Mouse (Mus musculus) myocyte (in vitro differentiated cells): ENCODE results near the gene Irgm2. TPM values are rescaled to one million over a fixed set of nuclear protein-coding genes. Genes with fewer than 3 reads are reported as not detected.
"Not testable (repeated sequence)": the region's sequence is repeated elsewhere in the genome, so short reads cannot be mapped to it uniquely, and the experiment has no call there.

ENCODE experiments used
- H3K27me3 ChIP-seq: one replicate; pipeline ENCODE4 v1.6.1; 2011; ENCODE audit not compliant: control insufficient read depth, insufficient read depth, insufficient read length
- H3K36me3 ChIP-seq: one replicate; pipeline ENCODE4 v1.6.1; 2011; ENCODE audit not compliant: control insufficient read depth, insufficient read depth
- H3K4me2 ChIP-seq: one replicate; pipeline ENCODE4 v1.6.1; 2011; ENCODE audit warnings: low read depth, control low read depth
- H3K4me3 ChIP-seq: one replicate; pipeline ENCODE4 v1.5.1; 2011; ENCODE audit warnings: mild to moderate bottlenecking, control low read depth, moderate library complexity
- H3K79me2 ChIP-seq: one replicate; pipeline ENCODE4 v1.6.1; 2011; ENCODE audit not compliant: control insufficient read depth, insufficient read depth
- H3ac ChIP-seq: one replicate; pipeline ENCODE4 v1.6.1; 2011; ENCODE audit not compliant: control insufficient read depth, insufficient read length
- CEBPB ChIP-seq: IDR thresholded peaks from 2 replicates; pipeline ENCODE4 v1.6.1; 2011; ENCODE audit warnings: mild to moderate bottlenecking, moderate library complexity; ENCODE audit not compliant: poor library complexity, insufficient read depth, severe bottlenecking
- E2F4 ChIP-seq: IDR thresholded peaks from one replicate; pipeline ENCODE4 v1.6.1; 2011; ENCODE audit warnings: mild to moderate bottlenecking, control low read depth, moderate library complexity; ENCODE audit not compliant: insufficient read depth
- MAX ChIP-seq: IDR thresholded peaks from one replicate; pipeline ENCODE4 v1.6.1; 2011; ENCODE audit warnings: low read depth, mild to moderate bottlenecking, control low read depth
- MYOD1 ChIP-seq, 3 experiments: IDR thresholded peaks; one replicate each; pipeline ENCODE4 v1.6.1; 2011; ENCODE audit warnings: control low read depth in 2 of 3, low read depth in 2 of 3, mild to moderate bottlenecking in 2 of 3, moderate library complexity in 1 of 3; ENCODE audit not compliant: insufficient read length in 2 of 3, control insufficient read depth in 1 of 3
- MYOG ChIP-seq, 3 experiments: IDR thresholded peaks; one replicate each; pipeline ENCODE4 v1.6.1; 2011; ENCODE audit warnings: control low read depth in 2 of 3, low read depth in 2 of 3, mild to moderate bottlenecking in 2 of 3; ENCODE audit not compliant: insufficient read length in 2 of 3, control insufficient read depth in 1 of 3, insufficient read depth in 1 of 3
- POLR2A ChIP-seq: IDR thresholded peaks from one replicate; pipeline ENCODE4 v1.6.1; 2011; ENCODE audit warnings: low read depth, mild to moderate bottlenecking, control low read depth, moderate library complexity; ENCODE audit not compliant: insufficient read length
- POLR2AphosphoS2 ChIP-seq: IDR thresholded peaks from one replicate; pipeline ENCODE4 v1.6.1; 2011; ENCODE audit warnings: low read depth, control low read depth; ENCODE audit not compliant: insufficient read length
- REST ChIP-seq: IDR thresholded peaks from one replicate; pipeline ENCODE4 v1.6.1; 2011; ENCODE audit warnings: mild to moderate bottlenecking, control low read depth, moderate library complexity; ENCODE audit not compliant: insufficient read depth, insufficient read length
- SRF ChIP-seq: IDR thresholded peaks from one replicate; pipeline ENCODE4 v1.6.1; 2011; ENCODE audit warnings: low read depth; ENCODE audit not compliant: control insufficient read depth, insufficient read length
- TCF12 ChIP-seq: IDR thresholded peaks from one replicate; pipeline ENCODE4 v1.6.1; 2011; ENCODE audit warnings: mild to moderate bottlenecking, control low read depth; ENCODE audit not compliant: poor library complexity, insufficient read depth, severe bottlenecking
- TCF3 ChIP-seq: IDR thresholded peaks from one replicate; pipeline ENCODE4 v1.6.1; 2011; ENCODE audit warnings: low read depth, control low read depth; ENCODE audit not compliant: insufficient read length
- USF1 ChIP-seq: IDR thresholded peaks from one replicate; pipeline ENCODE4 v1.6.1; 2011; ENCODE audit warnings: low read depth, mild to moderate bottlenecking, control low read depth, moderate library complexity
- polyA plus RNA-seq: library from polyadenylated mRNA; unstranded; fragments of >200 nt; fragmentation: generic; extraction: Trizol; gene quantifications from one replicate; pipeline ENCODE4 v1.2.1, GENCODE M21; 2012; ENCODE audit warnings: missing spikeins

The Irgm2 gene
- polyA plus RNA-seq, result 0.77 TPM

GRCm38 (mm10) chr11:58199229-58200037 lies at the start of gene Irgm2, which contains the start of gene Igtp:
TSS of gene Irgm2 (plus strand) at chr11:58199618.
TSS of gene Igtp (plus strand) at chr11:58199556.
- not testable (repeated sequence) for H3ac ChIP-seq, H3K36me3 ChIP-seq, H3K27me3 ChIP-seq, H3K79me2 ChIP-seq
- Histone ChIP-seq H3K4me3 (peak within 1 kb of the TSS; percentile 39), H3K4me2 (peak within 1 kb of the TSS; percentile 96)

DNA sequence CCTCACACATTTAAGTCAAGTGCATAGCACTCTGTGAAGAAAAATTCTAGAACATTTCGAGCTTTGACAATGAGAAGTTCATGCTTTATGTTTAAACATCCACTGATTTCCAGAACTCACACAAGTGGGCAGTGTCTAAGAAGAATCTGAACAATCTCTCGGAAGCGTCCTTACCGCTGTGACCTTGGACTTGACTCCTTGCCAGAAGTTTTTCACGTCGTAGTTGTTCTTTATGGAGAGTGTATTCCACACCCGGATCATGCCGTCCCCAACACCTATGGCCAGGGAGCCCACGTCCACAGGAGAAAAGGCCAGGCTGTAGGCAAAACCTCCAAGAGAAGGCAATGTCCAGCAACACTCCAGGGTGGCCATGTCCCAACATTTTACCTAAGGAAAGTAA lies 44.0 kb upstream of the Irgm2 start:
- Histone ChIP-seq H3K4me3 (no peak overlapping the region), H3ac (no peak overlapping the region), H3K27me3 (no peaks in the 10 kb centered on the region), H3K79me2 (no peaks in the 10 kb centered on the region), H3K36me3 (peaks cover 38% of the 10 kb centered on the region), H3K4me2 (no peak overlapping the region)
- TF ChIP-seq TCF3 (no peak), POLR2AphosphoS2 (no peak), MYOG (IDR thresholded peaks at IDR 0.05; ENCODE audit: control insufficient read depth in 1 of 3, insufficient read depth in 1 of 3, insufficient read length in 2 of 3, low read depth in 2 of 3) (no peak), POLR2A (no peak), MAX (no peak), SRF (no peak), MYOD1 (IDR thresholded peaks at IDR 0.05; ENCODE audit: control insufficient read depth in 1 of 3, insufficient read length in 2 of 3, low read depth in 2 of 3) (no peak), USF1 (no peak), REST (no peak), TCF12 (no peak), CEBPB (no peak), E2F4 (no peak)

DNA sequence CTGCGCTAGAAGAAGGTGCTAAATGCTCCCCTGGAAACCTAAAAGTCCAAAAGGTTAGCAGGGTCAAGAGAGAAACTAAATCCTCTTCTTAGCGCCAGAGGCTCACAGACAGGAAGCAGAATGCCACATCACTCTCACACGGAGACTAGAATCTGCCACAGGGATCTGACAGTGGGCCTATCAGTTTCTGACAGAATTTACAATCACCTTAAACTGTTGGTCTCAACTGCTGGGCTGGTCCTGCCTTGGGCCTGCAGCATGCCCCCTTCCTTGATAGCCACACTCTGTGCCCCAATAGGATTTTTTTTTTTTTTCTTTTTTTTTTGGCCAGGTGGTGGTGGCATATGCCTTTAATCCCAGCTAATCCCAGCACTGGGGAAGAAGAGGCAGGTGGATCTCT lies 42.5 kb upstream of the Irgm2 start:
- Histone ChIP-seq H3ac (no peak overlapping the region), H3K79me2 (no peaks in the 10 kb centered on the region), H3K4me2 (no peak overlapping the region), H3K36me3 (peaks cover 39% of the 10 kb centered on the region), H3K4me3 (no peak overlapping the region), H3K27me3 (no peaks in the 10 kb centered on the region)
- TF ChIP-seq SRF (no peak), POLR2A (no peak)

- Histone ChIP-seq H3K4me3 (no peak overlapping the region), H3K79me2 (peaks cover 15% of the 10 kb centered on the region), H3ac (no peak overlapping the region), H3K27me3 (no peaks in the 10 kb centered on the region), H3K4me2 (no peak overlapping the region), H3K36me3 (peaks cover 29% of the 10 kb centered on the region)
- no peak for TF ChIP-seq E2F4
- no peak for TF ChIP-seq REST
- TF ChIP-seq POLR2A, result no peak
- no peak for TF ChIP-seq MYOD1 (IDR thresholded peaks at IDR 0.05; ENCODE audit: control insufficient read depth in 1 of 3, insufficient read length in 2 of 3, low read depth in 2 of 3)
- no peak for TF ChIP-seq MYOG (IDR thresholded peaks at IDR 0.05; ENCODE audit: control insufficient read depth in 1 of 3, insufficient read depth in 1 of 3, insufficient read length in 2 of 3, low read depth in 2 of 3)
- no peak for TF ChIP-seq USF1
- no peak for TF ChIP-seq CEBPB
- no peak for TF ChIP-seq TCF3
- no peak for TF ChIP-seq TCF12
- TF ChIP-seq POLR2AphosphoS2, result no peak
- TF ChIP-seq MAX, result no peak
- no peak for TF ChIP-seq SRF
Observed at GRCm38 (mm10) chr11:58165072-58165471, 34.3 kb upstream of the Irgm2 start.

DNA sequence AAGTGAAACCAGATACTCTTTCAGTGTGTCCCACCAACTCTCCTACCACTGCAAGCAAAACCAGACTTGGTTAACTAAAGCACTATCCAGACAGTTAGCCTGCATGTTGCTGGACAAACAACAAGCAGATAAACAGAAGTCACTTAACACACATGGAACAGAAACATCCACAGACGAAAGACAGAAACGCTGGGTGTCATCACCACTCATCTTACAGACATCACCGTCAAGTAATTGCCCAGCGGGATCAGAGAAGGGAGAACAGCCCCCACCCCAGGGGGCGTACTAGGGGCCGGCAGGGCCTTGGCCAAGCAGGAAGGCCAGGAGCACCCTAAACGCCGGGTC lies 31.6 kb upstream of the Irgm2 start:
- H3K36me3 ChIP-seq, result peaks cover 16% of the 10 kb centered on the region
- no peak for TF ChIP-seq POLR2A
- TF ChIP-seq SRF, result no peak
- TF ChIP-seq USF1, result no peak
- no peak for TF ChIP-seq MYOG (IDR thresholded peaks at IDR 0.05; ENCODE audit: control insufficient read depth in 1 of 3, insufficient read depth in 1 of 3, insufficient read length in 2 of 3, low read depth in 2 of 3)
- TF ChIP-seq MYOD1 (IDR thresholded peaks at IDR 0.05; ENCODE audit: control insufficient read depth in 1 of 3, insufficient read length in 2 of 3, low read depth in 2 of 3), result no peak
- TF ChIP-seq REST, result no peak
- no peak for TF ChIP-seq E2F4
- TF ChIP-seq MAX, result no peak
- no peak for TF ChIP-seq CEBPB
- no peak for TF ChIP-seq TCF12
- H3K79me2 ChIP-seq, result peaks cover 15% of the 10 kb centered on the region
- H3K4me3 ChIP-seq, result peak overlapping the region; percentile 55
- peak overlapping the region; percentile 79 for H3ac ChIP-seq
- H3K27me3 ChIP-seq, result no peaks in the 10 kb centered on the region
- H3K4me2 ChIP-seq, result peak overlapping the region; percentile 86
